Mouse (Mus musculus) liver, embryonic 11.5 days (tissue): ENCODE data around the gene Dcst1. TPM values are rescaled to one million over a fixed set of nuclear protein-coding genes. Genes with fewer than 3 reads are reported as not detected.

Experiments used
- ATAC-seq: fragments of 200-750 bp; cut with Nextera tagmentation; replicated peaks from 2 replicates; pipeline ENCODE4 v1.8.0; 2017; ENCODE audit warnings: moderate number of reproducible peaks, mild to moderate bottlenecking, moderate TSS enrichment, moderate library complexity; ENCODE audit not compliant: low FRiP score
- DNase-seq: peaks from one replicate; pipeline ENCODE4 v3.0.0-alpha.2; 2017; ENCODE audit warnings: low spot score
- H3K27ac ChIP-seq: fragments of 300-500 bp; sonication (generic); 2 replicates; pipeline ENCODE4 v1.5.1; 2014; ENCODE audit warnings: mild to moderate bottlenecking, low read depth, low read length, control low read depth
- H3K27me3 ChIP-seq: fragments of 300-500 bp; sonication (generic); replicated peaks from 2 replicates; pipeline ENCODE4 v1.6.1; 2014; ENCODE audit warnings: low read length, mixed read lengths; ENCODE audit not compliant: control insufficient read depth, insufficient read depth
- H3K36me3 ChIP-seq: fragments of 300-500 bp; sonication (generic); 2 replicates; pipeline ENCODE4 v1.6.1; 2014; ENCODE audit warnings: mild to moderate bottlenecking, low read length, moderate library complexity, mixed read lengths; ENCODE audit not compliant: control insufficient read depth, insufficient read depth
- H3K4me1 ChIP-seq: fragments of 300-500 bp; sonication (generic); replicated peaks from 2 replicates; pipeline ENCODE4 v1.6.1; 2014; ENCODE audit warnings: low read length, mixed read lengths; ENCODE audit not compliant: control insufficient read depth, insufficient read depth
- H3K4me2 ChIP-seq: fragments of 300-500 bp; sonication (generic); 2 replicates; pipeline ENCODE4 v1.6.1; 2014; ENCODE audit warnings: mild to moderate bottlenecking, control low read depth, moderate library complexity
- H3K4me3 ChIP-seq: fragments of 300-500 bp; sonication (generic); 2 replicates; pipeline ENCODE4 v1.5.1; 2014; ENCODE audit warnings: low read depth, low read length, control low read depth
- H3K9ac ChIP-seq: fragments of 300-500 bp; sonication (generic); 2 replicates; pipeline ENCODE4 v1.6.1; 2014; ENCODE audit warnings: low read depth, low read length, control low read depth
- H3K9me3 ChIP-seq: fragments of 300-500 bp; sonication (generic); 2 replicates; pipeline ENCODE4 v1.6.1; 2016; ENCODE audit warnings: low read length, inconsistent platforms, mixed read lengths; ENCODE audit not compliant: control insufficient read depth
- WGBS: fragments of 180-500 bp; shearing (Covaris S2); extraction: QIAGEN DNeasy Blood & Tissue Kit; methylation state at CpG from one replicate; pipeline ENCODE4 v1.1.7; 2014; 5-methylcytosine and 5-hydroxymethylcytosine counted together
- polyA plus RNA-seq: library from polyadenylated mRNA; unstranded; fragments of >200 nt; fragmentation: Nextera tagmentation; extraction: Ambion mirVana; gene quantifications from 2 replicates; pipeline ENCODE4 v1.2.1, GENCODE M21; 2014

Gene Dcst1
- polyA plus RNA-seq, 1 experiment from 2014 or later: not detected

DNA sequence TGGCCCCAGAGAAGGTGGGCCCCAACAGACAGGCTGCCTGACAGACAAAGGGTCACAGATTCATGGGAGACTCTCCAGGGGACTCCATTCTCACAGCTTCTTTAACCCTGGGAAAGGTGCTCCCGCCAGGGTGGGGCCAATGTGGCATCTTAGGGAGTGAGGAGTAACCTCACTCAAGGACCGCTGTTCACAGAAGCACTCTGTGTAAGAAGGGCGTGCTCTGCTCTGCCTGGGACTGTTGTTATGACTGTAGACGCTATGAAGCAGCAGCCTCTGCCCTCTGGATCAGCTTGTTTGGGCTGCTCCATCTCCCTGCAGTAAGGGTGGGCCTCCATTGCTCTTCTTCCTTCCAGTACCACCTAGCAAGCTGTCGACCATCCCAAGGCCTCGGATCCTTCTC, 60.6 kb downstream of the Dcst1 start:
- Histone ChIP-seq H3K27me3 (peaks cover 3% of the 10 kb centered on the region), H3K4me2 (no peak overlapping the region), H3K9ac (no peak overlapping the region), H3K27ac (no peak overlapping the region), H3K9me3 (no peaks in the 10 kb centered on the region), H3K36me3 (no peaks in the 10 kb centered on the region), H3K4me3 (no peak overlapping the region), H3K4me1 (0 out of 2 replicates have a peak, but pooled peaks cover 3% of the 10 kb centered on the region)
- no peak for ATAC-seq
- 61% methylated on average over 6 of the region's 6 CpGs for WGBS
- DNase-seq: no peak

- 55% methylated on average over 2 of the region's 2 CpGs for WGBS
- Histone ChIP-seq H3K36me3 (no peaks in the 10 kb centered on the region), H3K4me3 (no peak overlapping the region), H3K9me3 (no peaks in the 10 kb centered on the region), H3K9ac (no peak overlapping the region), H3K4me1 (peaks cover 3% of the 10 kb centered on the region; the same call in 1 of the 2 replicates), H3K27me3 (peaks cover 5% of the 10 kb centered on the region), H3K27ac (no peak overlapping the region), H3K4me2 (no peak overlapping the region)
- no peak for DNase-seq
- no peak for ATAC-seq
Measured at GRCm38 (mm10) chr3:89300514-89300913, 64.5 kb downstream of the Dcst1 start.

Other genes starting within 250 kb of the Dcst1 start
- gene Pklr, start 229.1 kb downstream of the Dcst1 start, polyA plus RNA-seq: 117 and 144 TPM in 2 replicates
- gene Hcn3, start 205.1 kb downstream of the Dcst1 start, polyA plus RNA-seq: 1.2 and 1.6 TPM in 2 replicates
- gene Clk2, start 200.5 kb downstream of the Dcst1 start, polyA plus RNA-seq: 18.8 and 22.8 TPM in 2 replicates
- gene Scamp3, start 187.8 kb downstream of the Dcst1 start, polyA plus RNA-seq: 110 and 116 TPM in 2 replicates
- 12.7 and 13.5 TPM in 2 replicates for gene Fam189b, start 182.1 kb downstream of the Dcst1 start, polyA plus RNA-seq
- 38.5 and 42.1 TPM in 2 replicates for gene Gba, start 162.3 kb downstream of the Dcst1 start, polyA plus RNA-seq
- 3.2 and 5.9 TPM in 2 replicates for gene Thbs3, start 150.1 kb downstream of the Dcst1 start, polyA plus RNA-seq
- 219 and 241 TPM in 2 replicates for gene Mtx1, start 138.2 kb downstream of the Dcst1 start, polyA plus RNA-seq
- 0.30 and 0.62 TPM in 2 replicates for gene Muc1, start 136.2 kb downstream of the Dcst1 start, polyA plus RNA-seq
- 246 and 251 TPM in 2 replicates for gene Krtcap2, start 119.3 kb downstream of the Dcst1 start, polyA plus RNA-seq
- gene Trim46, start 118.9 kb downstream of the Dcst1 start, polyA plus RNA-seq: 0.97 and 1.7 TPM in 2 replicates
- gene Dpm3, start 105.9 kb downstream of the Dcst1 start, polyA plus RNA-seq: 106 and 118 TPM in 2 replicates
- 25.3 and 31.5 TPM in 2 replicates for gene Slc50a1, start 94.7 kb downstream of the Dcst1 start, polyA plus RNA-seq
- gene Efna1, start 84.1 kb downstream of the Dcst1 start, polyA plus RNA-seq: 11.4 and 11.8 TPM in 2 replicates
- 2.1 and 3.9 TPM in 2 replicates for gene Efna3, start 42.3 kb downstream of the Dcst1 start, polyA plus RNA-seq
- gene Efna4, start 27.2 kb downstream of the Dcst1 start, polyA plus RNA-seq: 6.5 and 6.9 TPM in 2 replicates
- 19.5 and 23.2 TPM in 2 replicates for gene Adam15, start 15.3 kb downstream of the Dcst1 start, polyA plus RNA-seq
- 0.10 TPM in 1 of 2 replicates, not detected in the other for gene Dcst2, start 3.3 kb downstream of the Dcst1 start, polyA plus RNA-seq
- 1.5 and 2.1 TPM in 2 replicates for gene Zbtb7b, start 29.5 kb upstream of the Dcst1 start, polyA plus RNA-seq
- gene Lenep, start 37.5 kb upstream of the Dcst1 start, polyA plus RNA-seq: not detected in 2 replicates
- 34.3 and 37.8 TPM in 2 replicates for gene Flad1, start 46.6 kb upstream of the Dcst1 start, polyA plus RNA-seq
- 498 and 502 TPM in 2 replicates for gene Cks1b, start 53.1 kb upstream of the Dcst1 start, polyA plus RNA-seq
- gene Shc1, start 53.2 kb upstream of the Dcst1 start, polyA plus RNA-seq: 72.8 and 75.6 TPM in 2 replicates
- gene Pygo2, start 65.0 kb upstream of the Dcst1 start, polyA plus RNA-seq: 35.5 and 37.7 TPM in 2 replicates
- 8.3 and 8.7 TPM in 2 replicates for gene Pbxip1, start 71.5 kb upstream of the Dcst1 start, polyA plus RNA-seq
- gene Pmvk, start 89.3 kb upstream of the Dcst1 start, polyA plus RNA-seq: 58.0 and 58.3 TPM in 2 replicates
- 0.19 and 0.45 TPM in 2 replicates for gene Kcnn3, start 154.9 kb upstream of the Dcst1 start, polyA plus RNA-seq